Mouse (Mus musculus) heart, embryonic 14.5 days (tissue): ENCODE results near the gene Olfr520. TPM values are rescaled to one million over a fixed set of nuclear protein-coding genes. Genes with fewer than 3 reads are reported as not detected.

Experiments used
- ATAC-seq: fragments of 200-750 bp; cut with Nextera tagmentation; 2 replicates; pipeline ENCODE4 v1.8.0; 2017; ENCODE audit warnings: low read depth, moderate TSS enrichment; ENCODE audit not compliant: insufficient number of reproducible peaks, insufficient read depth, low FRiP score
- H3K27ac ChIP-seq, 2 experiments: fragments of 200-500 bp in 1 of 2; fragments of 300-500 bp in 1 of 2; sonication (generic) in 1 of 2; replicated peaks in 1 of 2; 2 replicates each; pipeline ENCODE4 v1.5.1; 2012 to 2014; ENCODE audit warnings: low read depth in 2 of 2, low read length in 2 of 2, control low read depth in 1 of 2, mild to moderate bottlenecking in 1 of 2, mixed read lengths in 1 of 2; ENCODE audit not compliant: control insufficient read depth in 1 of 2, insufficient read depth in 1 of 2
- H3K27me3 ChIP-seq: fragments of 300-500 bp; sonication (generic); 2 replicates; pipeline ENCODE4 v1.6.1; 2014; ENCODE audit warnings: mild to moderate bottlenecking, low read length, control low read depth; ENCODE audit not compliant: control insufficient read depth, insufficient read depth
- H3K36me3 ChIP-seq: fragments of 300-500 bp; sonication (generic); 2 replicates; pipeline ENCODE4 v1.6.1; 2014; ENCODE audit warnings: mild to moderate bottlenecking, control low read depth, low read length, mixed read lengths; ENCODE audit not compliant: control insufficient read depth, insufficient read depth
- H3K4me1 ChIP-seq, 2 experiments: fragments of 200-500 bp in 1 of 2; fragments of 300-500 bp in 1 of 2; sonication (generic) in 1 of 2; 2 replicates each; pipeline ENCODE4 v1.6.1; 2012 to 2014; ENCODE audit warnings: low read length in 2 of 2, control low read depth in 1 of 2, mixed read lengths in 1 of 2; ENCODE audit not compliant: control insufficient read depth in 2 of 2, insufficient read depth in 2 of 2
- H3K4me2 ChIP-seq: fragments of 300-500 bp; sonication (generic); 2 replicates; pipeline ENCODE4 v1.6.1; 2014; ENCODE audit warnings: mild to moderate bottlenecking, low read length
- H3K4me3 ChIP-seq, 2 experiments: fragments of 200-500 bp in 1 of 2; fragments of 300-500 bp in 1 of 2; sonication (generic) in 1 of 2; 2 replicates each; pipeline ENCODE4 v1.5.1; 2012 to 2014; ENCODE audit warnings: low read length in 2 of 2, mild to moderate bottlenecking in 2 of 2, control low read depth in 1 of 2, low read depth in 1 of 2, moderate library complexity in 1 of 2; ENCODE audit not compliant: control insufficient read depth in 1 of 2, insufficient read depth in 1 of 2
- H3K9ac ChIP-seq: fragments of 300-500 bp; sonication (generic); 2 replicates; pipeline ENCODE4 v1.6.1; 2014; ENCODE audit warnings: mild to moderate bottlenecking, low read length
- H3K9me3 ChIP-seq: fragments of 300-500 bp; sonication (generic); 2 replicates; pipeline ENCODE4 v1.6.1; 2016; ENCODE audit warnings: low read length, control low read depth; ENCODE audit not compliant: control insufficient read depth
- whole genome bisulfite sequencing: fragments of 180-500 bp; shearing (Covaris S2); extraction: QIAGEN DNeasy Blood & Tissue Kit; methylation state at CpG from one replicate; pipeline ENCODE4 v1.1.7; 2014; 5-methylcytosine and 5-hydroxymethylcytosine counted together
- polyA plus RNA-seq: library from polyadenylated mRNA; unstranded; fragments of >200 nt; fragmentation: Nextera tagmentation; extraction: Ambion mirVana; gene quantifications from 2 replicates; pipeline ENCODE4 v1.2.1, GENCODE M21; 2014

Gene Olfr520
- polyA plus RNA-seq, 1 experiment from 2014 or later: not detected

GRCm38 (mm10) chr7:99706341-99707037 is 23.6 kb upstream of the Olfr520 start:
- Histone ChIP-seq H3K4me3 (no peak overlapping the region), H3K4me1 (peaks cover 5 to 9% of the 10 kb centered on the region in 2 experiments; a peak in 2 of 4 replicates), H3K4me2 (no peak overlapping the region), H3K36me3 (no peaks in the 10 kb centered on the region), H3K27me3 (peaks cover 20% of the 10 kb centered on the region; the same call in 1 of the 2 replicates), H3K9me3 (no peaks in the 10 kb centered on the region), H3K9ac (no peak overlapping the region), H3K27ac (peak overlapping the region in 1 of 2 experiments; percentile 8; a peak in 2 of 4 replicates)
- ATAC-seq: no peak
- 44% methylated on average over 4 of the region's 4 CpGs for WGBS

GRCm38 (mm10) chr7:99707038-99707595 is 23.0 kb upstream of the Olfr520 start:
- no peaks in the 10 kb centered on the region for H3K36me3 ChIP-seq
- no peak for ATAC-seq
- peak overlapping the region in 1 of 2 experiments; percentile 4; a peak in 2 of 4 replicates for H3K27ac ChIP-seq
- no peaks in the 10 kb centered on the region for H3K9me3 ChIP-seq
- WGBS: 49% methylated on average over 4 of the region's 4 CpGs
- no peak overlapping the region for H3K4me3 ChIP-seq
- no peak overlapping the region for H3K4me2 ChIP-seq
- H3K27me3 ChIP-seq: peaks cover 20% of the 10 kb centered on the region; the same call in 1 of the 2 replicates
- H3K9ac ChIP-seq: no peak overlapping the region
- peaks cover 5 to 9% of the 10 kb centered on the region in 2 experiments; a peak in 2 of 4 replicates for H3K4me1 ChIP-seq

- Histone ChIP-seq H3K27me3 (peaks cover 20% of the 10 kb centered on the region; the same call in 1 of the 2 replicates), H3K4me2 (no peak overlapping the region), H3K9ac (no peak overlapping the region), H3K4me1 (peaks cover 5 to 6% of the 10 kb centered on the region in 2 experiments; a peak in 2 of 4 replicates), H3K4me3 (no peak overlapping the region), H3K36me3 (no peaks in the 10 kb centered on the region), H3K27ac (no peak overlapping the region), H3K9me3 (no peaks in the 10 kb centered on the region)
- no peak for ATAC-seq
- WGBS: 65% methylated on average over 6 of the region's 6 CpGs
Observed at GRCm38 (mm10) chr7:99707671-99708070, 22.4 kb upstream of the Olfr520 start.

GRCm38 (mm10) chr7:99708301-99708721 is 21.8 kb upstream of the Olfr520 start:
- no peak overlapping the region for H3K4me3 ChIP-seq
- no peaks in the 10 kb centered on the region for H3K9me3 ChIP-seq
- H3K4me2 ChIP-seq: no peak overlapping the region
- H3K4me1 ChIP-seq: peaks cover 5 to 6% of the 10 kb centered on the region in 2 experiments; a peak in 2 of 4 replicates
- H3K9ac ChIP-seq: no peak overlapping the region
- peaks cover 20% of the 10 kb centered on the region; the same call in 1 of the 2 replicates for H3K27me3 ChIP-seq
- H3K36me3 ChIP-seq: no peaks in the 10 kb centered on the region
- WGBS: 63% methylated on average over 8 of the region's 8 CpGs
- no peak for ATAC-seq
- no peak overlapping the region for H3K27ac ChIP-seq

GRCm38 (mm10) chr7:99708750-99709149 is 21.3 kb upstream of the Olfr520 start:
- WGBS: 65% methylated on average over 5 of the region's 5 CpGs
- no peak overlapping the region for H3K4me2 ChIP-seq
- H3K9ac ChIP-seq: no peak overlapping the region
- H3K27me3 ChIP-seq: peaks cover 20% of the 10 kb centered on the region; the same call in 1 of the 2 replicates
- H3K9me3 ChIP-seq: no peaks in the 10 kb centered on the region
- H3K4me3 ChIP-seq: no peak overlapping the region
- H3K27ac ChIP-seq: no peak overlapping the region
- no peaks in the 10 kb centered on the region for H3K36me3 ChIP-seq
- H3K4me1 ChIP-seq: peaks cover 5 to 6% of the 10 kb centered on the region in 2 experiments; a peak in 2 of 4 replicates
- no peak for ATAC-seq

- ATAC-seq: no peak
- H3K27me3 ChIP-seq: peaks cover 20% of the 10 kb centered on the region; the same call in 1 of the 2 replicates
- 55% methylated on average over 7 of the region's 7 CpGs for WGBS
- no peak overlapping the region for H3K4me2 ChIP-seq
- H3K27ac ChIP-seq: no peak overlapping the region
- H3K9me3 ChIP-seq: no peaks in the 10 kb centered on the region
- H3K9ac ChIP-seq: no peak overlapping the region
- H3K4me1 ChIP-seq: peaks cover 5 to 6% of the 10 kb centered on the region in 2 experiments; a peak in 2 of 4 replicates
- no peaks in the 10 kb centered on the region for H3K36me3 ChIP-seq
- H3K4me3 ChIP-seq: no peak overlapping the region
Observed at GRCm38 (mm10) chr7:99709992-99710391, 20.1 kb upstream of the Olfr520 start.

GRCm38 (mm10) chr7:99710476-99710875 is 19.6 kb upstream of the Olfr520 start:
- Histone ChIP-seq H3K4me1 (peaks cover 5 to 6% of the 10 kb centered on the region in 2 experiments; a peak in 2 of 4 replicates), H3K27me3 (peaks cover 20% of the 10 kb centered on the region; the same call in 1 of the 2 replicates), H3K27ac (no peak overlapping the region), H3K36me3 (no peaks in the 10 kb centered on the region), H3K4me2 (no peak overlapping the region), H3K4me3 (no peak overlapping the region), H3K9ac (no peak overlapping the region), H3K9me3 (no peaks in the 10 kb centered on the region)
- no peak for ATAC-seq
- 17% methylated on average over 1 of the region's 1 CpGs for WGBS
